Mouse (Mus musculus) spleen, postnatal 0 days (tissue): ENCODE results near the gene Bri3. TPM values are rescaled to one million over a fixed set of nuclear protein-coding genes. Genes with fewer than 3 reads are reported as not detected.

Experiments
- polyA plus RNA-seq: library from polyadenylated mRNA; unstranded; fragments of >200 nt; fragmentation: Nextera tagmentation; extraction: Ambion mirVana; gene quantifications from 2 replicates; pipeline ENCODE4 v1.2.1, GENCODE M21; 2015

The Bri3 gene
- 58.3 and 64.6 TPM in 2 replicates for polyA plus RNA-seq

DNA sequence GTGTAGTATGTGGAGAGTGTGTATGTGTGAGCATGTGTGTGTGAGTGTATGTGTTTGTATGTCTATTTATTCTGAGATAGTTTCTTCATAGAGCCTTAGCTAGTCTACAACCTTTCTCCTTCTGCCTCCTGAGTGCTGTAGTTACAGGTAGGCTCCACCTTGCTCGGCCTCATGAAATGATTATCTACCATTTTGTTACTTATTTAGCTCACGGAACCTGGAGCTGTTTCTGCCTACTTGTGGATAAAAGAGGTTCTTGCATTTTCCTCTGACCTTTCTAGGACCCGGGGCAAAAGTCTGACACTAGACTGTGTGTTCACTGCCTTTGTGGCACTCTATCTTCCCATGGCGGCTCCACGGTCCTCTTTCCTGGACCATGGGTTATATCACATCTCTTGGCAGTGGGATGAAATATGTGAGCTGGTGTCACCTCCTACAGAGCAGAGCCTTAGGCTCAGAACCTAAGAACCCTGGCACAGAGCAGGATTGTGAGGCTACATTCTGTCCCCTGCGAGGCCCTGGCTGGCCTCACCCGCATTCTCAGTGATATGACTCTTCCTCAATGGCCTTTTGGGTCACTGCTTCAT lies at the start of gene Bri3:
Gene Bri3 (plus strand): TSS at position 537 of the 587 bp plus-strand sequence.

GRCm38 (mm10) chr5:144223503-144223862 lies 20.8 kb upstream of the Bri3 start, which contains the start of gene Tecpr1:
Gene Tecpr1 (minus strand): TSS chr5:144223615.

DNA sequence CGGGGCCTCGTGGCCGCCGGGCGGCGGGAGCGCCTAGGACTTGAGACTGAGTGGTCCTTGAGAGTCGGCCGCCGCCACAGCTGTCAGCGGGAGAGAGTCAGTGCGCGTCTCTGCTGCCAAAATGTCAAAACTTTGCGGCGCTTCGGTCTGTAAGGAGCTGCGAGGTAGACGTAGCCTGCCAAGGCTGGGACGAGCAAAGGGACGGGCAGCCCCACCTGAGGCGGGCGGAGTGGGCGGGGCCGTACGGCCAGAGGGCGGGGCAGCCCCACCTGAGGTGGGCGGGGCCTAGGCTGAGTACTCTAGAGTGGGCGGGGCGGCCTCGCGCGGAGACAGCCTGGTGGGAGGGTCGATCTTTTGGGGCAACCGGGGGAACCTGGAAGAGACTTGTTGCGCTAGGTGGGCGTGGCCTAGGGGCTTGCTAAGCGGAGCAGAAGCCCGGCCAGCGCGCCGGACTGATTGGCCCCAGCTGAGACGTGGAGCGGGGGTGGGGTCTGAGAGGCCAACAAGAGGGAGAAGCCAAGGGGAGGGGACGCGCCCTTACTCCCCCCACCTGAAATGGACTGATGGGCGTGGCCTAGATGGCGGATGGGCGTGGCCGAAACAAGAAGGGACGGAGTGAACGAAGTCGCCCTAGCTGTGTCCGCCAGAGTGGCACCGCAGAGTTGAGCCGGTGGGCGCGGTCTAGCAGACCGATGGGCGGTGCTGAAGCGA lies 113.8 kb downstream of the Bri3 start, which contains the start of gene Baiap2l1:
Gene Baiap2l1 (minus strand): TSS at position 232 of the 711 bp plus-strand sequence.

Other genes with a start within 250 kb of the Bri3 start
- 54.7 and 55.0 TPM in 2 replicates for gene Ccz1, start 229.6 kb upstream of the Bri3 start, polyA plus RNA-seq
- 0.21 TPM in 1 of 2 replicates, not detected in the other for gene Ocm, start 217.8 kb upstream of the Bri3 start, polyA plus RNA-seq
- gene Lmtk2, start 144.0 kb upstream of the Bri3 start, polyA plus RNA-seq: 2.7 and 3.0 TPM in 2 replicates
- 0.12 and 0.18 TPM in 2 replicates for gene Bhlha15, start 54.2 kb upstream of the Bri3 start, polyA plus RNA-seq
- gene Tecpr1, start 20.8 kb upstream of the Bri3 start, polyA plus RNA-seq: 6.2 and 7.6 TPM in 2 replicates
- gene Baiap2l1, start 113.7 kb downstream of the Bri3 start, polyA plus RNA-seq: 1.6 TPM in 2 replicates